Mouse (Mus musculus): Measurements from ENCODE around the gene Thnsl1.
"Not testable (repeated sequence)": the region's sequence is repeated elsewhere in the genome, so short reads cannot be mapped to it uniquely, and the experiment has no call there.

Thnsl1 gene

GRCm38 (mm10) chr2:21235844-21236386, 30.4 kb downstream of the Thnsl1 start:
- in situ Hi-C loops (cut with MboI, MseI), result loop anchor here (10.0 kb wide), 1 partner anchor 1869 kb away; no protein-coding TSS in a partner anchor

- in situ Hi-C loops (cut with MboI, MseI), result loop anchor here (10.0 kb wide), 1 partner anchor 1868 kb away; no protein-coding TSS in a partner anchor
Measured at GRCm38 (mm10) chr2:21236846-21237245, 31.3 kb downstream of the Thnsl1 start.

GRCm38 (mm10) chr2:21244104-21244503, 38.6 kb downstream of the Thnsl1 start:
- in situ Hi-C loops (cut with MboI, MseI), result not testable (repeated sequence)

GRCm38 (mm10) chr2:21244986-21245385, 39.5 kb downstream of the Thnsl1 start:
- in situ Hi-C loops (cut with MboI, MseI), result no loop called here

GRCm38 (mm10) chr2:21245477-21246102, 40.1 kb downstream of the Thnsl1 start:
- in situ Hi-C loops (cut with MboI, MseI), result no loop called here

- in situ Hi-C loops (cut with MboI, MseI), result loop anchor here (10.0 kb wide), 1 partner anchor 359 kb away; no protein-coding TSS in a partner anchor
Measured at GRCm38 (mm10) chr2:21253644-21254043, 48.1 kb downstream of the Thnsl1 start.

GRCm38 (mm10) chr2:21254308-21254707, 48.8 kb downstream of the Thnsl1 start:
- in situ Hi-C loops (cut with MboI, MseI), result loop anchor here (10.0 kb wide), 1 partner anchor 360 kb away; no protein-coding TSS in a partner anchor

- in situ Hi-C loops (cut with MboI, MseI), result loop anchor here (10.0 kb wide), 1 partner anchor 363 kb away; no protein-coding TSS in a partner anchor
Measured at GRCm38 (mm10) chr2:21258281-21258680, 52.8 kb downstream of the Thnsl1 start.

- in situ Hi-C loops (cut with MboI, MseI), result loop anchor here (10.0 kb wide), 1 partner anchor 364 kb away; no protein-coding TSS in a partner anchor
Measured at GRCm38 (mm10) chr2:21259081-21259480, 53.6 kb downstream of the Thnsl1 start.

- in situ Hi-C loops (cut with MboI, MseI), result no loop called here
Measured at GRCm38 (mm10) chr2:21260060-21260459, 54.5 kb downstream of the Thnsl1 start.

GRCm38 (mm10) chr2:21261370-21262006, 56.0 kb downstream of the Thnsl1 start:
- in situ Hi-C loops (cut with MboI, MseI), result no loop called here

GRCm38 (mm10) chr2:21264031-21264430, 58.5 kb downstream of the Thnsl1 start:
- in situ Hi-C loops (cut with MboI, MseI), result no loop called here

All from T-helper 1 cell (primary cell).